Mouse (Mus musculus): Measurements from ENCODE around the gene Sema6c.
"Not testable (repeated sequence)": the region's sequence is repeated elsewhere in the genome, so short reads cannot be mapped to it uniquely, and the experiment has no call there.

Gene Sema6c

DNA sequence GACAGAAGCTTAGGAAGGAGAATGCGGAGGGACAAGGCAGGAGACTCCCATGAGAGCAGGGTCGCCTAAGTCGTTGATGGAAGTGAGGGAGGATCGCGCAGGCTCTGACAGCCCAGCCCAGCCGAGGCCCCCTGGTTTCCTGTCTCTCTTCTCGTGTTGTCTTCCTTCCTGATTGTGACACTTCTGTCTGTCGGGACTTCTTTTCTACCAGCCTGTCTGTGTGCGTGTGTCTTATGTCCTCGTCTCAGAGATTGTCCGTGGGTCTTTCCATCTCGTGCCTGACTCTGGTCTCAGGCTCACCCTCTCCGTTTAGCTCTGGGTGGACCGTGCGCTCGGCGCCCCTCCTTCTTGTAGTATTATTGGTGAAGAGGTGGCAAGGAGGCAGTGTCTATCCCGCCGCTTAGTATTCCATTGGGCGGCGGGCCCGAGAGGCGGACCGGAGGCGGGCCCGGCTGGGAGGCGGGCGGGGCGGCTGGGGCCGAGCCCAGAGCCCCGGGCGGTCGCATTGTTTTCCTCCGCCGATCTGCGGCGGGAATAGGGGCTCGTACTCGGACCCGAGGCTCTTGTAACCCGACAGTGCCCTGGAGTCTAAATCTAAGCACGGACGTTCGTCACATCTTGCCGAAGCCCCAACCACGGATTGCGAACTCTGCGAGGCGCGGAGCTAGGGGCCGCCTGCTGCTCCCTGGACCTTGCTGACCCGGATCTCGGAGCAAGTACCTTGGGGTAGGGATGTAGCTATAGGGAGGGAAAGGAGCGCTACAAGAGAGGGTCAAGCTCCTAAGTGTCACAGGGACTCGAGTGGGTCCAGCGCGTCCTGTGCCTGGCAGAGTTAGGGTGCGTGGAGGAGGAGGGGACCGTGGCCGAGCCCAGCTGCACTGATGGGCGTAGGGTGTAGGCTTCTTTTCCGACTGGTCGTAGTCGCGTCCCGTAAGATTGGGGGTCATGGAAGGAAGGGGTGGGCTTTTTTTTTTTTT lies at the start of gene Sema6c:
Gene Sema6c, plus strand, starts transcription at position 471 of the 977 bp plus-strand sequence.
- peak; percentile 85 to 92 for DNase-seq

DNA sequence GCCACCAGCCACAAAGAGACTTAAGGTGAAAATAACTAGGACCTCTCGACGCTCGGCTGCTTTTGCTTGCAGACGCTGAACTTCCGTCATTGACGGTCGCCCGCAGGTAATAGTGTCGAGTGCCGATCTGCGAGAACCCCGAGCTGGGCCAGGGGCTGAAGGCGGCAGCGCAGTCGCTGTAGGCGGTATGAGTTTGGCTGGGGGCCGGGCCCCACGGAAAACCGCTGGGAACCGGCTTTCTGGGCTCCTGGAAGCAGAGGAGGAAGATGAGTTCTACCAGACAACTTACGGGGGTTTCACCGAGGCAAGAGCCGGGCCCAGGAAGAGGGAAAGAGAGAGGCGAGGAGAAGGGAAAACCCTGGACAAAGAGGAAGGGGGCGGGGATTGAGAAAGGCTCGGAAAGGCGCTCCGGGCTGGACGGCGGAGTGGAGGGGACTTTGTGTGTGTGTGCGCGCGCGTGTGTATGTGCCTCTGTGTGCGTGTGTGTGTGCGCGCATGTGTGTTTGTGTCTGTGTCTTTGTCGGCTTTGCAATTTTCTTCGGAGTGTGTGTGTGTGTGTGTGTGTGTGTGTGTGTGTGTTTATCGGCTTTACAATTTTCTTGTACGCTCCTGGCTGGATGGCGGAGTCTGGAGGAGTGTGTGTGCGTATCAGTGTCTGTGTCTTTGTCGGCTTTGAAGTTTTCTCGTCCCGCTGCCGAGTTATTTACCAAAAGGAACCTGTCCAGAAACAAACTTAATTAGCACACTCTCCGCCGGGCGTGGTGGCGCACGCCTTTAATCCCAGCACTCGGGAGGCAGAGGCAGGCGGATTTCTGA lies 49.1 kb upstream of the Sema6c start, which contains the start of gene Vps72:
Gene Vps72, plus strand, starts transcription at position 112 of the 816 bp plus-strand sequence.
- DNase-seq = peak; percentile 88 to 91

DNA sequence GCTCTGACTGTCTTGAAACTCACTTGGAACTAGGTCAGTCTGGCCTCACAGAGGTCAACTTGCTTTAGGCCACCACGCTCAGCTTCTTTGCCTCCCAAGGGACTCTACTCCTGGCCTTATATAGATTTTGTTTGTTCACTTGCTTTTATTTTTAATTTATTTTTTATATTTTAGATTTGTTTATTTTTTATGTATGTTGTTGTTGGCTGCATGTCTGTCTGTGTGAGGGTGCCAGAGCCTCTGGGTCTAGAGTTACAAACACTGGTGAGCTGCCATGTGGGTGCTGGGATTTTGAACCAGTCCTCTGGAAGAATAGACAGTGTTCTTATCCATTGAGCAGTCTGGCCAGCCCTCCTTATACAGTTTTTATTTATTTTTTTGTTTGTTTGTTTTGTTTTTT lies 47.5 kb upstream of the Sema6c start:
- no peak for DNase-seq

DNA sequence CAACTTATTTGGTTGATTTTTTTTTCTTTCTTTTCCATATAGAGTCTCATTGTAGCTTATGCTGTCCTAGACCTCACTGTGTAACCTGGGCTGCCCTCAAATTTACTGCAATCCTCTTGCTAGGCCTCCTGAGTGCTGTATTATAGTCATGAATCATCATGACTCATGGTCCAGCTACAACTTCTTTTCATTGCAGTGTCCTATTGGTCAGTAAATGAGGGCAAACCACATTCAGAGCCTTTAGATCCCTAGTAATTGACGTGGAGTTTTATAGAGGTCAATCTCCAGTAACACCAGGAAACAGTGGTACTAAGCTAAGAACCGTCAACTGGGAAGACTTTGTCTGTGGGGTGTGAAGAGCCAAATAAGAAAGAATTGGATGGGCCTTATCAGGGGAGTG lies 42.5 kb upstream of the Sema6c start:
- no peak for DNase-seq

DNA sequence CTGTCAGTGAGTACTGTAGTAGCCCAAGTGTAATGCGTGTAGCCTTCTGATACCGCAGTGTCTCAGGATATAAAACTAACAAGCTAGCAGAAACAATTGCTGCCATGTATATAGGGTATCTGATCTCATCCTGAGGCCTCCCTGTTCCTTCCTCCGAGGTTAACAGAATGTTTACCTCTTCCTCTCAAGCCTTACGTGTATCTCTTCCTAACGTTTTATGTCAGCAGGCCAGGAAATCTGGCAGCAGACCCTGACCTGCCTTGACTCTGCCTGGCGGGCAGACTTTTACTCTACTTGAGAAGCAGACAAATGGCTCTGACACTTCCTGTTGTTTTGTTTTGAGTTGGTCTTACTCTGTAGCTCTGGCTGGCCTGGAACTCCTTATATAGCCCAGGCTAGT lies 38.7 kb upstream of the Sema6c start:
- no peak for DNase-seq

- no peak for DNase-seq
These were observed 36.0 kb upstream of the Sema6c start, which contains the start of gene Tmod4 for GRCm38 (mm10) chr3:95124246-95124645. Gene Tmod4, plus strand, starts transcription at chr3:95124476.

DNA sequence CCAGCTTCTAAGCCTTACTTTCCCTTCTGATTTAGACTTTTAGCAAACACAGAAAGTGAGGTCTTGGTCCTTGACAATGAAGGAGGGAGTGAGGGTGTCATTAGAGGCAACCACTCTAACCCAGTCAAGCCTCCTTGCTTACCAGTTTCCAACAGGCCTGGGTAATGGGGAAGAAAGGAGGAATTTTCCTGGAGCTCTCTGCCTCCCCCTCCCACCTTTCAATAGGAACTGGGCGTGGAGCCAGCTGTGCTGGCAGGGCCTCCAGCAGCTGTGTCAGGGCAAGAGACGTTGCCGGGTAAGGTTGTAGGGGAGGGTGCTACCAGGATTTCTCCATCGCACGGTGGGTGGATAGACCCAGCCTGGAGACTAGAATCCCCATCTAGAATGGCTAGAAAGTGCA lies 35.3 kb upstream of the Sema6c start:
- DNase-seq = no peak

DNA sequence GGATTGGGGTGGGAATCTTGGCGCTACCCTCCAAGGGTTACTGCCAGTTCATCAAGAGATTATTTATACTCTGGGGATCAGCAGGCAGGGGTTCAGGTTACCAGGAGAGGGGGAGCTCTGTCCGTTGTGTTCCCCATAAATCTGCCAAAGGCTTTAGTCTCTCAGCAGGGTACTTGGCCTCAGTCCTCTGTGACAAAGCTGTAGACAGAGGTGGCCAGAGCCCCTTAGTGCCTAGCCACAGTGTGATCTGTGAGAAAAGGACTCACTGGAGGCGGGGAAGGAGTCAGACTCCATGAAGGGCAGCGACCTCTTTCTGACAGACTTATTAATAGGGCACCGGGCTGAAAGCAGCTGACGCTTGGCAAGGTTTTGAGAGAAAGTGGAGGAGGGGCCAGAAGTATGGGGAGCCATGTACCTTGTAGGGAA lies 31.0 kb upstream of the Sema6c start:
- peak; percentile 62 to 65 for DNase-seq

GRCm38 (mm10) chr3:95130081-95130480 lies 30.2 kb upstream of the Sema6c start:
- DNase-seq = no peak

GRCm38 (mm10) chr3:95132389-95132788 lies 27.9 kb upstream of the Sema6c start:
- DNase-seq = not testable (repeated sequence)

- DNase-seq = no peak
These were observed 27.1 kb upstream of the Sema6c start for GRCm38 (mm10) chr3:95133176-95133575.

GRCm38 (mm10) chr3:95133680-95134101 lies 26.6 kb upstream of the Sema6c start, which contains the start of the genes Scnm1 and Lysmd1:
Gene Scnm1, minus strand, starts transcription at chr3:95134011.
Gene Lysmd1, plus strand, starts transcription at chr3:95134088.
- peak; percentile 87 to 91 for DNase-seq

- DNase-seq = not testable (repeated sequence)
These were observed 26.1 kb upstream of the Sema6c start for GRCm38 (mm10) chr3:95134133-95134532.

GRCm38 (mm10) chr3:95135023-95135422 lies 25.2 kb upstream of the Sema6c start:
- DNase-seq = peak in 1 of 2 experiments; percentile 43

DNA sequence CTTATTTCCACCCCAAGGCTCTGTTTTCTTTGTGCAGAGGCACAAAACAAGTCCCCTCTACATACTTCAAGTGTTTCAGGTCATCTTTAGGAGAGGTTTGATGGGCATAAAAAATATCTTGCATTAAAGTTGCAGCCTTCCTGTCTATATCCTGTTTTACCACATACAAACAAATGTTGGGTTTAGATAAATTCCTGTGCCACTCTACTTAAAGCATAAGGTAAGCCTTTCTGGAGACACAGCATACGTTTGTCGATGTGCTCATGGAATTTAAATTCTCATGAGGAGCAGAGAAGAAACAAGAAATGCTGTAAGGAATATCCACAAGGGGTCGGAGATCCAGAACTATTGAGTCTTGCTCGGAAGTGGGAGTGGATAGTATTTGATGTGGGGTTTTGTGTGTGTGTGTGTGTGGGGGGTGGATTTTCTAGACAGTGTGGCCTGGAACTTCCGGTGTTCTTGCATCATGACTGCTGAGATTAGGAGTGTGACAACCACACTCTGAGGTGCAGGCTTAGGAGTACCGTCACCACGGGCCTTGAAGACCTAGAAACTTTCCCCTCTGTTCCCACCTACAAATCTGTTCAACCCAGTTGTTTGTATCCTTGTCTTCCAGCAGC lies 24.7 kb upstream of the Sema6c start:
- no peak for DNase-seq

GRCm38 (mm10) chr3:95136336-95136735 lies 23.9 kb upstream of the Sema6c start:
- DNase-seq = no peak

DNA sequence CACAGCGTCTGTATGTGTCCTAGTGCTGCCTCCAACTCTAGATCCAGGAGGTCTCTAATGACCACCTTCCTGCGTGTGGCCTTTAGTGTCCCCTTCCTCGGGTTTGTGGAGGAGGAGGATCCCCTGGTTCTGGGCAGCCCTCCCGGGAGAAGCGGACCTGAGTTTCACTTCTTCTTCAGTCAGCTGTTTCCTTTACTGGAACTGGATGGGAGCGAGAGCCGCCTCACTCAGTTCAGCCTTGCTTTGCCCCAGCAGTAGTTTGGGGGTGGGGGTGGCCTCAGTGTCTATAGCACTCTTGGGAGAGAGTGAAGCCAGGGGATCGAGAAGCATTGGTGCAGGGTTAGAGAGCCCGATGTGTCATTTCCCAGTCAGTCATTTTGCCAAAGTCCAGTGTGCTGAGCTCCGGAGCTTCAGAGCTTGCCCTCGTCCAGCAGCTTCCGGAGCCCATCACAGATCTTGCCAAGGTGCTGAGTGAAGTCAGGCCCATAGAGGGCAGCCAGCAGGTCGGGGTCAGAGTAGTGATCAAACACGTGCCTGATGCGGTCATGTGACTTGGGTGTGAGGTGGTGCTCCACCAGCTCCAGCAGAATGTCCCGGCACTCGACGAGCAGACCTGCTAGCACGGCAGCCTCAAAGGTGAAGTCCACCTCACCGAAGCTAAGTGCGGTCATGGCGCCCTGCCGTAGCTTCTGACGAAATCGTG lies 20.5 kb upstream of the Sema6c start:
- no peak for DNase-seq

DNA sequence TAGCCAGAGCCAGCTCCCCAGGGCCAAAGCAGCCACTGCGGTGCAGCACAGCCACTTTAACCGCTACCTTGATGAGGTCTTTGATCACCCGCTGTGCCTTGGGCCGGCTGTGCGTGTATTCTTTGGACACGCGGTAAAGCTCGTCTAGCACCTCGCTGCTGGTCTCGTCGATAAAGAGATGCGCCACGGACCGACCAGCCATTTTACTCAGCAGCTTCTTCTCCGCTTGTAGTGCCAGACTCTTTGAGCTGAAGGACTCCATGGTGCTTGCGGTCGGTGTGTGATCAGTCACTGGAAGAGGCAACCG lies 20.0 kb upstream of the Sema6c start:
- DNase-seq = no peak

- no peak for DNase-seq
These were observed 19.5 kb upstream of the Sema6c start for GRCm38 (mm10) chr3:95140795-95141194.

- no peak for DNase-seq
These were observed 18.8 kb upstream of the Sema6c start for GRCm38 (mm10) chr3:95141474-95141873.

GRCm38 (mm10) chr3:95141952-95142616 lies 18.2 kb upstream of the Sema6c start, which contains the start of gene Tnfaip8l2:
Gene Tnfaip8l2, minus strand, starts transcription at chr3:95142360.
- no peak for DNase-seq

GRCm38 (mm10) chr3:95142617-95143011 lies 17.6 kb upstream of the Sema6c start:
- DNase-seq = peak; percentile 94 to 98

All from cerebellum, postnatal 36 days (tissue).